Mouse (Mus musculus) limb, embryonic 14.5 days (tissue): ENCODE results near the gene Trabd2b. TPM values are rescaled to one million over a fixed set of nuclear protein-coding genes. Genes with fewer than 3 reads are reported as not detected.

Experiments
- ATAC-seq: fragments of 200-750 bp; cut with Nextera tagmentation; 2 replicates; pipeline ENCODE4 v1.8.0; 2017; ENCODE audit warnings: low read depth, moderate number of reproducible peaks, moderate TSS enrichment; ENCODE audit not compliant: low FRiP score
- DNase-seq: peaks from one replicate; pipeline ENCODE4 v3.0.0-alpha.2; 2015; ENCODE audit warnings: low spot score
- H3K27ac ChIP-seq: fragments of 300-500 bp; sonication (generic); replicated peaks from 2 replicates; pipeline ENCODE4 v1.5.1; 2014; ENCODE audit warnings: low read depth, mild to moderate bottlenecking, low read length, moderate library complexity, mixed read lengths
- H3K27me3 ChIP-seq: fragments of 300-500 bp; sonication (generic); 2 replicates; pipeline ENCODE4 v1.6.1; 2014; ENCODE audit warnings: low read length, mixed read lengths; ENCODE audit not compliant: control insufficient read depth, insufficient read depth
- H3K36me3 ChIP-seq: fragments of 300-500 bp; sonication (generic); 2 replicates; pipeline ENCODE4 v1.6.1; 2014; ENCODE audit warnings: mild to moderate bottlenecking, low read length, moderate library complexity, mixed read lengths; ENCODE audit not compliant: control insufficient read depth, insufficient read depth
- H3K4me1 ChIP-seq: fragments of 300-500 bp; sonication (generic); 2 replicates; pipeline ENCODE4 v1.6.1; 2014; ENCODE audit warnings: antibody characterized with exemption, low read length, mixed read lengths; ENCODE audit not compliant: control insufficient read depth, insufficient read depth
- H3K4me2 ChIP-seq: fragments of 300-500 bp; sonication (generic); replicated peaks from 2 replicates; pipeline ENCODE4 v1.6.1; 2014; ENCODE audit warnings: low read depth, mild to moderate bottlenecking, low read length, moderate library complexity; ENCODE audit not compliant: severe bottlenecking
- H3K4me3 ChIP-seq: fragments of 300-500 bp; sonication (generic); replicated peaks from 2 replicates; pipeline ENCODE4 v1.5.1; 2014; ENCODE audit warnings: low read length
- H3K9ac ChIP-seq: fragments of 300-500 bp; sonication (generic); 2 replicates; pipeline ENCODE4 v1.6.1; 2014; ENCODE audit warnings: mild to moderate bottlenecking, low read depth, low read length, moderate library complexity; ENCODE audit not compliant: severe bottlenecking
- H3K9me3 ChIP-seq: fragments of 300-500 bp; sonication (generic); 2 replicates; pipeline ENCODE4 v1.6.1; 2016; ENCODE audit warnings: low read length; ENCODE audit not compliant: control insufficient read depth
- POLR2A ChIP-seq: fragments of 200-500 bp; IDR thresholded peaks from 2 replicates; pipeline ENCODE4 v1.8.0; 2012; ENCODE audit warnings: inconsistent platforms, mild to moderate bottlenecking, moderate library complexity, borderline replicate concordance; ENCODE audit not compliant: insufficient read depth, insufficient read length; ENCODE audit errors: extremely low read depth
- WGBS: fragments of 180-500 bp; shearing (Covaris S2); extraction: QIAGEN DNeasy Blood & Tissue Kit; methylation state at CpG from one replicate; pipeline ENCODE4 v1.1.7; 2014; 5-methylcytosine and 5-hydroxymethylcytosine counted together
- polyA plus RNA-seq, 2 experiments: library from polyadenylated mRNA; depleted of rRNA in 1 of 2; stranded (reverse) in 1 of 2; unstranded in 1 of 2; fragments of >200 nt; fragmentation: Nextera tagmentation in 1 of 2; extraction: Ambion mirVana in 1 of 2; gene quantifications; 2 replicates each; pipeline versions ENCODE4 v1.2.1 to v1.2.3; 2012 to 2014

Gene Trabd2b
- polyA plus RNA-seq, 2 experiments, result 3.6 to 6.2 TPM

DNA sequence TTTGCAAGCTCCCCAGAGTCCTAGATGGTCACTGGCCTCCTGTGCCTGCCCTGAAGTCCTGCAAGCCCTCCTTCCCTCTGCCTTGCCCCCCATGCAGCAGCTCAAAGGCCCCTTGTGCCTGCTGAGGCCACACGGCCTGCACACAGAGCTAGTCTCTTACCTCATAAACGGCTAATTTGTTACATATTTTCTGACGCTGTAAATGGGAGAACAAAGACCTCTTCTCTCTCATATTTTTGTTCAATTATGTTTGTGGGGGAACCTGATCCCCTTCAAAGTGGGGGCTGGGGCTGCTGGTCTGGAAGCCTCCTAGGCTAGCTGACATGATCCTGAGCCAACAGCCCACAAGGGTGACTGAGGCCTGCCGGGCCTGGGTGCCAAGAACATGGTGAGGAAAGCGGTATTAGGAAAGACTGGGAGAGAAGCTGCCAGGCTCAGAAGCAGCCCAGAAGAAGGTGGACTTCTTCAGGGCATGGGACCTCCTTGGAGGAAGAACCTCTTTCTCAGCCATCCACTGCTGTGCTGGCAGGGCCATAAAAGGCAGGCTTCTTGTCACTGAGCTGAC is 157.7 kb downstream of the Trabd2b start:
- H3K9me3 ChIP-seq, result no peaks in the 10 kb centered on the region
- H3K27ac ChIP-seq, result peak overlapping the region; percentile 39; the same call in 1 of the 2 replicates
- no peaks in the 10 kb centered on the region for H3K36me3 ChIP-seq
- no peak overlapping the region for H3K4me2 ChIP-seq
- TF ChIP-seq POLR2A, result no peak
- peak; percentile 36; the same call in 1 of the 2 replicates for ATAC-seq
- H3K4me1 ChIP-seq, result peaks cover 28% of the 10 kb centered on the region
- H3K4me3 ChIP-seq, result no peak overlapping the region
- H3K27me3 ChIP-seq, result peaks cover 45% of the 10 kb centered on the region
- peak; percentile 32 for DNase-seq
- 14% methylated on average over 5 of the region's 5 CpGs for WGBS
- H3K9ac ChIP-seq, result no peak overlapping the region

DNA sequence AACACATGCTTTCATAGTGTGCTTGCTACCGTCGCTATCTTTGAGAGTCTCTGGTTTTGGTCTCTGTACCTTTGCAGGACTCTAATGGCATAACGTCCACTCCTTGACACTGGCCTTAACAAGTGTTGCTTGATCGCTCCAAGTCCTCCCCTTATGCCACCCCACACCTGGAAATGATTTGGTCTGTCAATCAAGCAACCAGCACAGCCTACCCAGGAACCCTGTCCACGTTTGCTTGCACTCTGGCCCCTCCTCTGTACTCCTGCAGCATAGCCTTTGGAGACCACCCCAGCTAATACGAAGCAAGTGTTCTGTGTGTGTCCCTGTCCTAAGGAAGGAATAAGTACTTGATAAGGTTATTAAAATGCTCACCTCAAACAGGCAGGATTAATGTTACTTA is 161.1 kb downstream of the Trabd2b start:
- H3K9ac ChIP-seq, result no peak overlapping the region
- H3K9me3 ChIP-seq, result no peaks in the 10 kb centered on the region
- TF ChIP-seq POLR2A, result no peak
- DNase-seq, result no peak
- WGBS, result 15% methylated on average over 6 of the region's 6 CpGs
- H3K4me2 ChIP-seq, result no peak overlapping the region
- no peak overlapping the region for H3K27ac ChIP-seq
- peaks cover 38% of the 10 kb centered on the region for H3K27me3 ChIP-seq
- no peaks in the 10 kb centered on the region for H3K36me3 ChIP-seq
- ATAC-seq, result no peak
- H3K4me3 ChIP-seq, result no peak overlapping the region
- H3K4me1 ChIP-seq, result peaks cover 28% of the 10 kb centered on the region

DNA sequence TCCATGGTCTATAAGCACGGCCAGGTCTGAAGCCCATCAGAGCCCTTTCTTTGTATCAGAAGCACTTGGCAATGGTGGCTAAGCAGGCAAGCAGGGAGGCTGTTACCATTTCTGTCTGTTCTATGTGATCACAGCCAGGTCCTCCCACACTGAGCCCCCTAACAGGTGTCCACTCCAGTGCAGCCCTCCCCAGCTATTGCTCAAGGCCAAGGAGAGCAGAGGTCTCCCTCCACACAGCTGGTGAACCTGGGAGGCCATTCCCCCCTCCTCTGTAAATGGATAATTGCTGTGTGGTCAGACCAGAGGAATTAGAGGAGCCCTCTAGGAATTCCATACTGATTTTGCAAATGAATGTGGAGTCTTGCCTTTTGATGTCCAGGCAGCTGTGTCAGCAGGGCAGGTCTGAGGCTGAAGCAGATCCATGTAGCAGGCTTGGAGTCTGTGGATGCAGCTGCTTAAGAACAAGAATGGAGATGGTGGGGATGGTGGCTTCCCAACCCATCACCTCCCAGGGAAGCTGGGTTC is 161.6 kb downstream of the Trabd2b start:
- no peak for TF ChIP-seq POLR2A
- H3K9me3 ChIP-seq, result no peaks in the 10 kb centered on the region
- 63% methylated on average over 1 of the region's 1 CpGs for WGBS
- no peaks in the 10 kb centered on the region for H3K36me3 ChIP-seq
- H3K4me2 ChIP-seq, result no peak overlapping the region
- H3K27me3 ChIP-seq, result peaks cover 35% of the 10 kb centered on the region
- H3K4me1 ChIP-seq, result peaks cover 24% of the 10 kb centered on the region
- no peak for DNase-seq
- H3K9ac ChIP-seq, result no peak overlapping the region
- ATAC-seq, result no peak
- no peak overlapping the region for H3K27ac ChIP-seq
- no peak overlapping the region for H3K4me3 ChIP-seq

DNA sequence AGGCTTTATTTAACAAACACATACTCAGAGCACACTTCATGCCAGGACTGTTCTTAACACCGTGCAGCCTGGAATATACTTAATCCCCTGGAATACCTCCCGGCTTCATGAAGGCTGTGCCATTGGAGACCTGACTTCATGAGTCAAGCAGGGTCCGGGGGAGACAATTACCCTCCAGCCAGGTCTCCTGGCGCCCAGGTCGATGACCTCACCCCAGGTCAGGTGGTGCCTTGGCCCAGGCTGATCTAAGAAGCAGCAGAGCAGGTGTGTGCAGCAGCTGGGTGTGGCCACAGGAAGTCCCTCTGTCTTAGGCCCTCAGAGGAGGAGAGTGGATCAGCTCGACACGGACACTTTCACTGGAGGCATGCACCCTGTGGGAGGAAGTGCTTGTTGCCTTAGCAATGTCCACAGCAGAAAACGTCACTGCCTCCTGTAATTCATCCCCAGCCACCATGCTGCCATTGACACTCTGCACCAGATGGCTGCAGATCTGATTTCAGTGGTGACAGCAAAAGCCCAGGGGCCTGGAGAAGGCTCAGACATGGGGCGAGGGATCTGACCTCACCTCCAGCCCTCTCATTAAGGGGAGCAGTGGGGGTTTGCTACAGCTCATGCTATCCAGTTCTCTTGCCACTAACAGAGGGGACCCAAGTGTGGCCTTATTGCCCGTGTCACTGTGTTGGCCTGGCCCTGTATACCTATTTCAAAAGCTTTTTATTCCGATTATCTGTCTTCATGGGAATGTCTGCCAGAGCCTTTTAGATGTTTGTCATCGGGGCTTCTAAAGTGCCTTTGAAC is 171.8 kb downstream of the Trabd2b start:
- Histone ChIP-seq H3K27me3 (no peaks in the 10 kb centered on the region), H3K4me3 (no peak overlapping the region), H3K36me3 (no peaks in the 10 kb centered on the region), H3K9ac (no peak overlapping the region), H3K4me2 (no peak overlapping the region), H3K9me3 (no peaks in the 10 kb centered on the region), H3K27ac (no peak overlapping the region), H3K4me1 (peaks cover 11% of the 10 kb centered on the region)
- TF ChIP-seq POLR2A, result no peak
- DNase-seq (peak; percentile 45), ATAC-seq (peak; percentile 65)
- WGBS, result 35% methylated on average over 12 of the region's 12 CpGs

DNA sequence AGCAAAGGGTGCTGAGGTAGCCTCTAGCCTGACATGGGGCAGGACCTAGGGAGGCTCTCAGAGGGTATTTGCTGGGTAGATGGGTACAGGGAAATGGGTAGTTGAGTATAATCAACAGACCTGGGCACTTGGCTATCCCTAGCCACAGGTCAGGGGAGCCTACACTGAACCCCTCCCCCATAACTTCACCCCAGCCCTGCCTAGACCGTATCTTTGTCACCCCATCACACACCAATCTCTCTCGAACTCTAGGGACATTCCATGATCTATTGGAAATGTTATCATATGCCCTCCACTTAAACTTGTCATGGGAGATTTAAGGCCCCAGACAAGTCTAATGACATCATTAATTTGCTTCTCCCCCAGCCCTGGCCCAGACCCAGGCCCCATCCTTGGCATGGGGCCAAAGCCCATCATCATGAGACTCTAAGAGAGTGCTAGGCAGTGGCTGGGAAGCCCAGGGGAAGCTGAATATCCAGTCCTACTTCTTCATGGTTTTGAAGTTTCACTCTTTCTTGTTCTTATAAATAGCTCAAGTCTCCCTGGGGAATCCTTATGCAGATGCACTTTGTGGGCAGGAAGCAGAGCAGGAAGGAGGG is 177.1 kb downstream of the Trabd2b start:
- DNase-seq (no peak), ATAC-seq (no peak)
- H3K4me1 ChIP-seq, result peaks cover 6% of the 10 kb centered on the region
- no peaks in the 10 kb centered on the region for H3K9me3 ChIP-seq
- H3K27me3 ChIP-seq, result no peaks in the 10 kb centered on the region; the same call in 1 of the 2 replicates
- no peak overlapping the region for H3K27ac ChIP-seq
- H3K36me3 ChIP-seq, result no peaks in the 10 kb centered on the region
- no peak overlapping the region for H3K9ac ChIP-seq
- WGBS, result 64% methylated on average over 2 of the region's 2 CpGs
- H3K4me2 ChIP-seq, result no peak overlapping the region
- TF ChIP-seq POLR2A, result no peak
- no peak overlapping the region for H3K4me3 ChIP-seq
